Mouse (Mus musculus) midbrain, embryonic 15.5 days (tissue): ENCODE results near the gene Slc6a17. TPM values are rescaled to one million over a fixed set of nuclear protein-coding genes. Genes with fewer than 3 reads are reported as not detected.

Experiments used
- ATAC-seq: fragments of 200-750 bp; cut with Nextera tagmentation; replicated peaks from 2 replicates; pipeline ENCODE4 v1.8.0; 2017; ENCODE audit warnings: moderate TSS enrichment
- H3K27ac ChIP-seq: fragments of 300-500 bp; sonication (generic); 2 replicates; pipeline ENCODE4 v1.5.1; 2015; ENCODE audit warnings: mild to moderate bottlenecking, inconsistent platforms
- H3K27me3 ChIP-seq: fragments of 300-500 bp; sonication (generic); replicated peaks from 2 replicates; pipeline ENCODE4 v1.6.1; 2015; ENCODE audit warnings: inconsistent platforms
- H3K36me3 ChIP-seq: fragments of 300-500 bp; sonication (generic); replicated peaks from 2 replicates; pipeline ENCODE4 v1.6.1; 2015; ENCODE audit warnings: inconsistent platforms
- H3K4me1 ChIP-seq: fragments of 300-500 bp; sonication (generic); 2 replicates; pipeline ENCODE4 v1.6.1; 2015; ENCODE audit warnings: inconsistent platforms
- H3K4me2 ChIP-seq: fragments of 300-500 bp; sonication (generic); 2 replicates; pipeline ENCODE4 v1.6.1; 2015; ENCODE audit warnings: inconsistent platforms, mild to moderate bottlenecking, moderate library complexity
- H3K4me3 ChIP-seq: fragments of 300-500 bp; sonication (generic); 2 replicates; pipeline ENCODE4 v1.5.1; 2015; ENCODE audit warnings: mild to moderate bottlenecking, inconsistent platforms
- H3K9ac ChIP-seq: fragments of 300-500 bp; sonication (generic); 2 replicates; pipeline ENCODE4 v1.6.1; 2015; ENCODE audit warnings: mild to moderate bottlenecking, inconsistent platforms
- H3K9me3 ChIP-seq: fragments of 300-500 bp; sonication (generic); 2 replicates; pipeline ENCODE4 v1.6.1; 2016; ENCODE audit warnings: inconsistent platforms
- WGBS: fragments of 180-500 bp; shearing (Covaris S2); methylation state at CpG from one replicate; pipeline ENCODE4 v1.1.7; 2015; ENCODE audit warnings: mixed read lengths; 5-methylcytosine and 5-hydroxymethylcytosine counted together
- polyA plus RNA-seq: library from polyadenylated mRNA; unstranded; fragments of >200 nt; fragmentation: Nextera tagmentation; extraction: Ambion mirVana; gene quantifications from 2 replicates; pipeline ENCODE4 v1.2.1, GENCODE M21; 2015

The Slc6a17 gene
- polyA plus RNA-seq, 1 experiment from 2014 or later, result 16.6 TPM

- WGBS, result 4% methylated on average over 54 of the region's 55 CpGs
- peak overlapping the region; percentile 64 for H3K9ac ChIP-seq
- peak overlapping the region; percentile 84 for H3K4me2 ChIP-seq
- peak; percentile 89 for ATAC-seq
- H3K36me3 ChIP-seq, result no peaks in the 10 kb centered on the region
- H3K4me3 ChIP-seq, result peak overlapping the region; percentile 65
- peaks cover 29% of the 10 kb centered on the region for H3K4me1 ChIP-seq
- H3K27ac ChIP-seq, result peak overlapping the region; percentile 79
- no peaks in the 10 kb centered on the region for H3K9me3 ChIP-seq
- peaks cover 18% of the 10 kb centered on the region for H3K27me3 ChIP-seq
Measured at GRCm38 (mm10) chr3:107516776-107517630, 815 bp downstream of the Slc6a17 start.

GRCm38 (mm10) chr3:107515989-107516388, 1.8 kb downstream of the Slc6a17 start:
- H3K36me3 ChIP-seq, result no peaks in the 10 kb centered on the region
- H3K9ac ChIP-seq, result no peak overlapping the region
- no peak overlapping the region for H3K27ac ChIP-seq
- peak overlapping the region; percentile 84 for H3K4me2 ChIP-seq
- no peak for ATAC-seq
- no peaks in the 10 kb centered on the region for H3K9me3 ChIP-seq
- H3K4me1 ChIP-seq, result peaks cover 29% of the 10 kb centered on the region
- WGBS, result 80% methylated on average over 4 of the region's 4 CpGs
- H3K4me3 ChIP-seq, result peak overlapping the region; percentile 65; the same call in 1 of the 2 replicates
- peaks cover 18% of the 10 kb centered on the region for H3K27me3 ChIP-seq

GRCm38 (mm10) chr3:107511416-107511815, 6.4 kb downstream of the Slc6a17 start:
- no peak overlapping the region for H3K9ac ChIP-seq
- H3K27ac ChIP-seq, result no peak overlapping the region
- H3K9me3 ChIP-seq, result no peaks in the 10 kb centered on the region
- WGBS, result 88% methylated on average over 3 of the region's 3 CpGs
- peaks cover 7% of the 10 kb centered on the region for H3K27me3 ChIP-seq
- H3K4me2 ChIP-seq, result no peak overlapping the region
- peaks cover 13% of the 10 kb centered on the region; the same call in 1 of the 2 replicates for H3K4me1 ChIP-seq
- H3K36me3 ChIP-seq, result no peaks in the 10 kb centered on the region
- no peak overlapping the region for H3K4me3 ChIP-seq
- ATAC-seq, result no peak

GRCm38 (mm10) chr3:107508696-107509095, 9.1 kb downstream of the Slc6a17 start:
- no peak overlapping the region for H3K4me2 ChIP-seq
- H3K9me3 ChIP-seq, result no peaks in the 10 kb centered on the region
- no peak overlapping the region for H3K4me3 ChIP-seq
- H3K4me1 ChIP-seq, result peaks cover 13% of the 10 kb centered on the region
- 79% methylated on average over 8 of the region's 8 CpGs for WGBS
- H3K9ac ChIP-seq, result no peak overlapping the region
- H3K27me3 ChIP-seq, result no peaks in the 10 kb centered on the region
- no peak overlapping the region for H3K27ac ChIP-seq
- no peak for ATAC-seq
- no peaks in the 10 kb centered on the region for H3K36me3 ChIP-seq

- no peak overlapping the region for H3K9ac ChIP-seq
- no peak overlapping the region for H3K4me2 ChIP-seq
- H3K36me3 ChIP-seq, result no peaks in the 10 kb centered on the region
- no peak overlapping the region for H3K4me3 ChIP-seq
- ATAC-seq, result no peak
- H3K27me3 ChIP-seq, result no peaks in the 10 kb centered on the region
- no peaks in the 10 kb centered on the region for H3K9me3 ChIP-seq
- no peak overlapping the region for H3K27ac ChIP-seq
- peaks cover 13% of the 10 kb centered on the region for H3K4me1 ChIP-seq
- WGBS, result 88% methylated on average over 9 of the region's 9 CpGs
Measured at GRCm38 (mm10) chr3:107507966-107508365, 9.9 kb downstream of the Slc6a17 start.

- WGBS, result 54% methylated on average over 4 of the region's 4 CpGs
- no peaks in the 10 kb centered on the region for H3K9me3 ChIP-seq
- ATAC-seq, result no peak
- H3K27ac ChIP-seq, result no peak overlapping the region
- H3K4me1 ChIP-seq, result peaks cover 20% of the 10 kb centered on the region
- no peaks in the 10 kb centered on the region for H3K36me3 ChIP-seq
- no peak overlapping the region for H3K4me3 ChIP-seq
- no peak overlapping the region for H3K4me2 ChIP-seq
- H3K27me3 ChIP-seq, result no peaks in the 10 kb centered on the region
- H3K9ac ChIP-seq, result no peak overlapping the region
Measured at GRCm38 (mm10) chr3:107506531-107506930, 11.3 kb downstream of the Slc6a17 start.

GRCm38 (mm10) chr3:107505464-107506367, 12.1 kb downstream of the Slc6a17 start:
- Histone ChIP-seq H3K9ac (no peak overlapping the region), H3K4me2 (no peak overlapping the region), H3K4me1 (peaks cover 24% of the 10 kb centered on the region), H3K4me3 (no peak overlapping the region), H3K27ac (peak overlapping the region; percentile 66), H3K9me3 (no peaks in the 10 kb centered on the region), H3K36me3 (no peaks in the 10 kb centered on the region), H3K27me3 (no peaks in the 10 kb centered on the region)
- 17% methylated on average over 4 of the region's 4 CpGs for WGBS
- ATAC-seq, result peak; percentile 67

GRCm38 (mm10) chr3:107504542-107504941, 13.3 kb downstream of the Slc6a17 start:
- Histone ChIP-seq H3K27me3 (no peaks in the 10 kb centered on the region), H3K36me3 (0 out of 2 replicates have a peak, but pooled peaks cover 3% of the 10 kb centered on the region), H3K9ac (no peak overlapping the region), H3K4me2 (no peak overlapping the region), H3K27ac (no peak overlapping the region), H3K4me1 (peaks cover 24% of the 10 kb centered on the region), H3K4me3 (no peak overlapping the region), H3K9me3 (no peaks in the 10 kb centered on the region)
- ATAC-seq, result no peak
- WGBS, result 74% methylated on average over 1 of the region's 1 CpGs

- H3K9ac ChIP-seq, result no peak overlapping the region
- H3K36me3 ChIP-seq, result 0 out of 2 replicates have a peak, but pooled peaks cover 3% of the 10 kb centered on the region
- H3K4me3 ChIP-seq, result no peak overlapping the region
- 78% methylated on average over 2 of the region's 2 CpGs for whole genome bisulfite sequencing
- H3K4me2 ChIP-seq, result no peak overlapping the region
- H3K4me1 ChIP-seq, result peaks cover 24% of the 10 kb centered on the region
- no peaks in the 10 kb centered on the region for H3K27me3 ChIP-seq
- no peaks in the 10 kb centered on the region for H3K9me3 ChIP-seq
- H3K27ac ChIP-seq, result no peak overlapping the region
- no peak for ATAC-seq
Measured at GRCm38 (mm10) chr3:107503716-107504115, 14.1 kb downstream of the Slc6a17 start.

- Histone ChIP-seq H3K4me3 (no peak overlapping the region), H3K9me3 (no peaks in the 10 kb centered on the region), H3K4me1 (peaks cover 26% of the 10 kb centered on the region), H3K27ac (peak overlapping the region; percentile 48), H3K4me2 (no peak overlapping the region), H3K36me3 (0 out of 2 replicates have a peak, but pooled peaks cover 3% of the 10 kb centered on the region), H3K27me3 (no peaks in the 10 kb centered on the region), H3K9ac (no peak overlapping the region)
- WGBS, result 50% methylated on average over 7 of the region's 7 CpGs
- no peak for ATAC-seq
Measured at GRCm38 (mm10) chr3:107501702-107502151, 16.1 kb downstream of the Slc6a17 start.

GRCm38 (mm10) chr3:107500301-107500700, 17.5 kb downstream of the Slc6a17 start:
- Histone ChIP-seq H3K36me3 (0 out of 2 replicates have a peak, but pooled peaks cover 3% of the 10 kb centered on the region), H3K4me1 (peaks cover 28% of the 10 kb centered on the region), H3K9ac (no peak overlapping the region), H3K27me3 (no peaks in the 10 kb centered on the region), H3K4me3 (no peak overlapping the region), H3K9me3 (no peaks in the 10 kb centered on the region), H3K27ac (no peak overlapping the region), H3K4me2 (no peak overlapping the region)
- ATAC-seq, result no peak
- 94% methylated on average over 11 of the region's 11 CpGs for WGBS
